Mouse (Mus musculus): ENCODE results near the gene Rrm1.

- TF ChIP-seq CTCF (IDR thresholded peaks at IDR 0.05; ENCODE audit: low read depth) (no peak), EP300 (IDR thresholded peaks at IDR 0.05; ENCODE audit: low read depth) (no peak)
Observed at GRCm38 (mm10) chr7:102479368-102480078, 38.0 kb downstream of the Rrm1 start.
